Mouse (Mus musculus) erythroblast, adult 5-6 weeks (primary cell): ENCODE data around the gene Auts2. TPM values are rescaled to one million over a fixed set of nuclear protein-coding genes. Genes with fewer than 3 reads are reported as not detected.

Experiments used
- ATAC-seq: replicated peaks from 2 replicates; pipeline ENCODE4 v1.8.0; 2016; ENCODE audit warnings: moderate number of reproducible peaks, mild to moderate bottlenecking, moderate TSS enrichment, inconsistent platforms; ENCODE audit not compliant: poor library complexity, low FRiP score, severe bottlenecking
- total RNA-seq, 2 experiments: library from RNA; stranded (forward) in 1 of 2; stranded (reverse) in 1 of 2; fragments of 150-400 nt in 1 of 2; fragments of 200-764, 138-1000 nt in 1 of 2; gene quantifications; 2 replicates each; pipeline versions ENCODE4 v1.2.3 to v1.2.4; 2015 to 2017; ENCODE audit warnings: low replicate concordance in 2 of 2

Auts2 gene
- total RNA-seq, 2 experiments from 2014 or later: 0.34 to 1.2 TPM

- ATAC-seq: no peak
Measured at GRCm38 (mm10) chr5:131732631-131733323, 810.4 kb downstream of the Auts2 start.

GRCm38 (mm10) chr5:131729456-131729855 is 813.7 kb downstream of the Auts2 start:
- no peak for ATAC-seq

- ATAC-seq: no peak
Measured at GRCm38 (mm10) chr5:131727909-131728308, 815.2 kb downstream of the Auts2 start.

- ATAC-seq: no peak
Measured at GRCm38 (mm10) chr5:131724508-131724907, 818.6 kb downstream of the Auts2 start.

GRCm38 (mm10) chr5:131722791-131723190 is 820.4 kb downstream of the Auts2 start:
- ATAC-seq: no peak

- ATAC-seq: no peak
Measured at GRCm38 (mm10) chr5:131722361-131722760, 820.8 kb downstream of the Auts2 start.

GRCm38 (mm10) chr5:131718013-131718412 is 825.1 kb downstream of the Auts2 start:
- ATAC-seq: no peak

GRCm38 (mm10) chr5:131717359-131717965 is 825.7 kb downstream of the Auts2 start:
- ATAC-seq: no peak

GRCm38 (mm10) chr5:131714979-131715378 is 828.2 kb downstream of the Auts2 start:
- no peak for ATAC-seq

- no peak for ATAC-seq
Measured at GRCm38 (mm10) chr5:131712441-131712840, 830.7 kb downstream of the Auts2 start.

- no peak for ATAC-seq
Measured at GRCm38 (mm10) chr5:131711474-131712129, 831.5 kb downstream of the Auts2 start.

GRCm38 (mm10) chr5:131710735-131711473 is 832.2 kb downstream of the Auts2 start:
- ATAC-seq: no peak

- ATAC-seq: no peak
Measured at GRCm38 (mm10) chr5:131707471-131707870, 835.7 kb downstream of the Auts2 start.

- ATAC-seq: no peak
Measured at GRCm38 (mm10) chr5:131703729-131704128, 839.4 kb downstream of the Auts2 start.

GRCm38 (mm10) chr5:131702840-131703392 is 840.2 kb downstream of the Auts2 start:
- no peak for ATAC-seq

GRCm38 (mm10) chr5:131698900-131699299 is 844.2 kb downstream of the Auts2 start:
- ATAC-seq: no peak

GRCm38 (mm10) chr5:131690781-131691180 is 852.4 kb downstream of the Auts2 start:
- ATAC-seq: no peak

GRCm38 (mm10) chr5:131686956-131687618 is 856.1 kb downstream of the Auts2 start:
- ATAC-seq: no peak

GRCm38 (mm10) chr5:131680127-131680845 is 862.9 kb downstream of the Auts2 start:
- no peak for ATAC-seq
